Mouse (Mus musculus): Measurements from ENCODE around the gene Prss40.
A peak's percentile ranks its signal among the peaks of the same experiment; 100 is the strongest.

DNA sequence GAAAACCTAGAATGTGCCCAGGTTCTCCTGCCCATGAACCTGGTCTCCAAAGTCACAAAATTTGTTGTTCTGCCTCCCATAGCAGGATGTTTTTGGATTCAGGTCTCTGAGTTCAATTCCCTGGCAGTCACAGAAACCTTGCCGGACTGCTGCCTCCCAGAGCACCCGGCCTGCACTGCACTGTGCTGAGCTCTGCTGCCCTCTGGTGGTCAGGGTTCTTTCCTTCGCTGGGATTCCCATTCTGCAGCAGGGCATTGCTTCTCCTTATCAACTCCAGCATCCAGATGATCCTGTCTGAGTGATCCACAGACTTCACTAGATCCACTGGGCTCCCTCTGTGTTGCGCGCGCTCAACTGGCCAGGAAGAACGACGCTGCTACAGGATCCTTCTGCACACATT, 41.6 kb upstream of the Prss40 start:
- TF ChIP-seq POLR2A (IDR thresholded peaks at IDR 0.05; ENCODE audit: control insufficient read depth, extremely low read depth, insufficient read depth, low read length, poor library complexity): no peak
- TF ChIP-seq CTCF (IDR thresholded peaks at IDR 0.05; ENCODE audit: borderline replicate concordance, control insufficient read depth, extremely low read depth, insufficient read depth, low read length, poor library complexity): peak; percentile 86
